Mouse (Mus musculus): ENCODE measurements around the gene Lemd2. TPM values are rescaled to one million over a fixed set of nuclear protein-coding genes. Genes with fewer than 3 reads are reported as not detected.

Gene Lemd2
- polyA plus RNA-seq, 1 experiment = 46.3 TPM

DNA sequence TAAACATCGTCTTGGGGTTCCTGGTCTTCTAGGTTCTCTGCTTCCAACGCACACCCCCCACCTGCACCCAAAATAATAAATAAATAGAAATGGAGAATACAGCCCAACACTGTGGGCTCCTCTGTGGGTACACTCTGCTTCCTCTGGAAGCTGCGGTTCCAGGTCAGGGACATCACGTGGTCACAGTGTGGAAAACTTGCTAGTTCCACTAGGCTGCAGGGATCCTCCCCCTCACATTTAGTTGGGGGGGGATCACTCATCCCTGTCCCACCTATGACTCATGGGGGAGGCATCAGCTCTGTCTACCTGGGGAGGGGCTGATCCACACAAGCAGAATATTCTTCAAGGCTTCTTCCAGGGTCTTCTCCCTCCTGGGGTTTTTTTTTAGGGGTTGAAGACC is 60.1 kb downstream of the Lemd2 start:
- Histone ChIP-seq H3K4me1 (ENCODE audit: control insufficient read depth, insufficient read depth, low read length) (no peaks in the 10 kb centered on the region), H3K4me3 (replicated peaks; ENCODE audit: control insufficient read depth, low read depth, low read length) (no peak overlapping the region), H3K27ac (ENCODE audit: control insufficient read depth, insufficient read depth, low read depth, low read length, poor library complexity) (no peak overlapping the region)
- TF ChIP-seq POLR2A (IDR thresholded peaks at IDR 0.05; ENCODE audit: borderline replicate concordance, control insufficient read depth, low read depth, low read length) (no peak), CTCF (IDR thresholded peaks at IDR 0.05; ENCODE audit: control insufficient read depth, insufficient read depth, low read length) (no peak)
- 48% methylated on average over 4 of the region's 4 CpGs for WGBS

DNA sequence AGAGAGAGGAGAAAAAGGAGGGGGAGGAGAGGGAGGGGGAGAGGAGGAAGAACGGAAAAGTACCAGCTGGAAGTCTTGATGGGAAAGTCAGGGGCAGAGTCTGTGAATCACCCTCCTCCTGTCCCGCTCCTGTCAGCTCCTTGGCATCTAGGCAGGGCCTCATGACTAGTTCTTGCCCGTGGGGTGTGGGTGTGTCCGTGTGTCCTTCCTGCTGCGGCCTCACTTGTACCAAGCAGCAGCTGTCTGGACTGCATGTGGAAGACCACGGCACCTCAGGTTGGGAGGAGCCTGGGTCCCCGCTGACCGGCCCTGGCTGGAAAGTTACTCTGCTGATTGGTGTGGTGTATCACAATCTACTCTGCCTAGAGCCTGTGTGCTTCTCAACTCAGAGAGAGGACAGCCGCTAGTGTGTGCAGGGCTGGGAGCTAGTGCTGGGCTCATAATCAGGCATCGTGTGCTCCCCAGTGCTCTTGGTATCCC is 62.3 kb downstream of the Lemd2 start:
- WGBS = 61% methylated on average over 10 of the region's 10 CpGs
- no peak overlapping the region for H3K27ac ChIP-seq (ENCODE audit: control insufficient read depth, insufficient read depth, low read depth, low read length, poor library complexity)
- TF ChIP-seq CTCF (IDR thresholded peaks at IDR 0.05; ENCODE audit: control insufficient read depth, insufficient read depth, low read length) (no peak), POLR2A (IDR thresholded peaks at IDR 0.05; ENCODE audit: borderline replicate concordance, control insufficient read depth, low read depth, low read length) (no peak)
- no peaks in the 10 kb centered on the region for H3K4me1 ChIP-seq (ENCODE audit: control insufficient read depth, insufficient read depth, low read length)
- no peak overlapping the region for H3K4me3 ChIP-seq (replicated peaks; ENCODE audit: control insufficient read depth, low read depth, low read length)

DNA sequence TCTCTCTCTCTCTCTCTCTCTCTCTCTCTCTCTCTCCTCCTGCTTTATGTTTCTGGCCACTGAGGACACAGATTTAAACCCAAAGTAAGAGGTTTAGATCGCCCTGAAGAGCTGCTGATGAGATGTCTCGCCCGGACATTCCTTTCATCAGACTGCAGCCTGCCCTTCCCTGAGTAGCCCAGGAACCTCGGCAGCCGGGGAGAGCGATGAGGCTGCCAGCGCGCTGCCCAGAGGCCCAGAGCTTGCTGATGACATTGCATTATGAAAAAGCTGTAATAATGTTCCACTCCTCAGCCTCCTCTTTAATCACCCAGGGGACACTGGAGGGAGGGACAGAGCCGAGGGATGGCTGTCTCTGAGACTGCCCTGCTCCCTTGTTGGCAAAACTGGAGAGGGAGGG is 64.0 kb downstream of the Lemd2 start:
- 84% methylated on average over 9 of the region's 9 CpGs for WGBS
- TF ChIP-seq CTCF (IDR thresholded peaks at IDR 0.05; ENCODE audit: control insufficient read depth, insufficient read depth, low read length) (no peak), POLR2A (IDR thresholded peaks at IDR 0.05; ENCODE audit: borderline replicate concordance, control insufficient read depth, low read depth, low read length) (no peak)
- H3K27ac ChIP-seq (ENCODE audit: control insufficient read depth, insufficient read depth, low read depth, low read length, poor library complexity) = no peak overlapping the region
- no peak overlapping the region for H3K4me3 ChIP-seq (replicated peaks; ENCODE audit: control insufficient read depth, low read depth, low read length)
- no peaks in the 10 kb centered on the region for H3K4me1 ChIP-seq (ENCODE audit: control insufficient read depth, insufficient read depth, low read length)

Other genes starting within 250 kb of the Lemd2 start
- gene Zbtb9, start 231.3 kb downstream of the Lemd2 start, polyA plus RNA-seq (2011; ENCODE audit: insufficient read depth, insufficient read length, low replicate concordance, missing spikeins) = 6.7 and 10.2 TPM in 2 replicates
- 34.2 and 56.8 TPM in 2 replicates for gene Bak1, start 175.5 kb downstream of the Lemd2 start, polyA plus RNA-seq (2011; ENCODE audit: insufficient read depth, insufficient read length, low replicate concordance, missing spikeins)
- 10.8 and 12.5 TPM in 2 replicates for gene Itpr3, start 147.2 kb downstream of the Lemd2 start, polyA plus RNA-seq (2011; ENCODE audit: insufficient read depth, insufficient read length, low replicate concordance, missing spikeins)
- 53.9 and 105 TPM in 2 replicates for gene Uqcc2, start 70.6 kb downstream of the Lemd2 start, polyA plus RNA-seq (2011; ENCODE audit: insufficient read depth, insufficient read length, low replicate concordance, missing spikeins)
- not detected in 2 replicates for gene Ip6k3, start 36.7 kb downstream of the Lemd2 start, polyA plus RNA-seq (2011; ENCODE audit: insufficient read depth, insufficient read length, low replicate concordance, missing spikeins)